Mouse (Mus musculus) lung, adult 18-20 months (tissue): ENCODE measurements around the gene Mettl21c.
"Not testable (repeated sequence)": the region's sequence is repeated elsewhere in the genome, so short reads cannot be mapped to it uniquely, and the experiment has no call there.

Experiments used
- DNase-seq, 2 experiments: peaks; one replicate each; pipeline ENCODE4 v3.0.0; 2022; ENCODE audit warnings: mixed read lengths in 2 of 2

The Mettl21c gene

DNA sequence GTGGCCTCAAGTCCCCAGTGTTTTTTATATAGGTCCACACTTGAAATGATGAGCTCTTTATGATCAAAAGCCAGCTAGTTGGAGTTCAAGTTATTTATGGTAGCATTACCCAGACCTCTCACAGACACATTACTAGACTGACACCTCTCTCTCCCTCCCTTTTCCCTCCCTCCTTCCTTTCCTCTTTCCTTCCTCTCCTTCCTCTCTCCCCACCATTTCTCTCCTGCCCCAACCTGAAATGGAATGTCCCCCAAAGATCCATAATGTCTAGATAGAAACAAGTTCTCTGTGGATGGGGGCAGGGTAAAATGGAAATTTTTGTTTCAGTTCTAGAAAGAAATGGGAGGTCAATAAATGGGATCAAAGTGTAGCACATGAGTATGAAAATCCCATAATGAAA, at the start of gene Mettl21c:
Gene Mettl21c (minus strand): TSS at position 101 of the 400 bp plus-strand sequence.
- no peak for DNase-seq

DNA sequence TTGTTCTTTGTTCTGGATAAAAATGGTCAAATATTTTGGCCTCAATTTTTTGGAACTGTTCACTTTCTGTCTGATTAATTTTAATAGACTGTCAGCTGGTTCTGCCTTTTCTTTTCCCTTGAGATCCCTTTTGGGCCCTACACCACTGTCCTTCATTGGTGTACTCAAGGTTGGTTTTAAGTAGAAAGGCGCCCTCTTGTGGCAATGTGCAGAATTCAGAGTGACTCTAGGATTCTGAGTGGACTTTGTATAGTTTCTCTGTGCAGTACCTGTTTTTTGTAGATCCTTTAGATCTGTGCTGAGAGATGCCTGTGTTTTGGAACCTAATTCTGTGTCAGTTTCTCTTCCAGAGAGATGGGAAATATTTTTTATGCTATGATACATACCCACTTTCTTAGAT, 44.8 kb upstream of the Mettl21c start:
- DNase-seq = peak; percentile 39 to 44

DNA sequence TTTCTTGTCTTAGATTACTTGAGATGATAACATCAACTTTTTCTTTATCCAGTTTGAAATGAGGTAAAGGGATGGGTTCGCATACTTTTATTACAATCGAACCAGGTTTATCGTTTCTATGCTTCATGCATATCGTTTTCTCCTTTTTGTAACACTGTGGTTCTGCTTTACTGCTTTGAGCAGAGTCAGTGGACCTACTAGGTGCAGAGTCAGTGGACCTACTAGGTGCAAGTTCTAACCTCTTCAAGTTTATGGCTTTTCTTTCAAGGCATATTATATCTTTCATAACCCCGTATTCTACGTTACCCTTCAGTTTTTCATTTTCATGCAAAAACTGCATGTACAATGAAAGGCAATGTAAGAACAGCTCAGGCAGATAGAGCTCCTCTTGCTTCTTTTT, 43.6 kb upstream of the Mettl21c start:
- no peak for DNase-seq

DNA sequence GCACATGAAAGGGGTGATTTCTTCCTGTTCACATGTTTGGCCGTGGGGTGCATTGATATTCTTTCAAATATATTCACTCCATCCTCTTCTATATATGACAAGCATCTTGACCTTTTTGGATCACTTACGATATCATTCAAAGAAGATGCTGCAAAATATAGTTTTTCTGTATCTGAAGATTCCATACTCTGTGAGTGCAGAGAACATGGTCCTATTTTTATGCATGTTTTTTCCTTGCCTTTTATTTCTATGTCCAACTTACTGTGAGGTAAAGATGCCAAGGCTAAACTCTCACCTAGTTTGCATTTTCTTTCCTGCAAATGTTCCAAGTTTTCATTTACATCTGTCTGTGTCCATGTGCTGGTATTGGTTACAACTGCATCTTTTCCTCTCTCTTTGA, 42.0 kb upstream of the Mettl21c start, which contains the start of gene Gm8251:
Gene Gm8251 (minus strand): TSS at position 101 of the 400 bp plus-strand sequence.
- no peak for DNase-seq

DNA sequence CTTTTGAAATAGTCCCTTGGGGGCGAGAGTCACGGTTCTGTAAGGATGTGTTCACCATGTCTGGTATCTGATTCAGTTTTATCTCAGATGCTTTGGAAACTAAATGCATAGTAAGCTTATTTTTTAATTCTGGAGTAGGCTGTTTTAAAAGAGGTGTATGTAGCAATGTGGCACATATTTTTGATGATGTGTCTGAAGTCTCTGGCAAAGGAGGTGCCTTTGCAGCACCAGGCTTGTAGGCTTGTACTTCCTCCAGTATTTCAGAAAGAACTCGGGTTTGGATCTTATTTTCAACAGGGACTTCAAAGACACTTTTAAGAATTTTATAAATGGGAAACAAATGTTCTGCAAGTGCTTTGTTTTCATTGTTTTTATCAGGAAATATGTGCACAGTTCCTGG, 38.0 kb upstream of the Mettl21c start:
- no peak for DNase-seq

DNA sequence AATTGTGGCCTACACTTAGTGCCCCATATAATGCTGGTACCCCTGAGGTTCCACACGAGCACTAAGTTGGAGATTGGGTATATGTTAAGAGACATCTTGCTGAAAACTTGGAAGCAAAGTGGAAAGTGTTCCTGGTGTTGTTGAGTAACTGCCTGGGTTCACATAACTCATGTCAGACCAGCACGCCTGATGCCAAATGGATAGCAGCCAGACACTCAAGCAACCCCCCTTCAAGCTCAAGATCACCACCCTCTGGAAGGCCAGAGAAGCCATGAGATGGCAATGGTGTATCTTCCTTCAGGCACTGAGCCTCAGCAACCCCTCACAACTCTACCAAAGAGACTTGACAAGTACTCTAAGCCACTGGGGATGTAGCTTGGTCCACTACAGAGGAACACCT, 26.7 kb upstream of the Mettl21c start:
- no peak for DNase-seq

DNA sequence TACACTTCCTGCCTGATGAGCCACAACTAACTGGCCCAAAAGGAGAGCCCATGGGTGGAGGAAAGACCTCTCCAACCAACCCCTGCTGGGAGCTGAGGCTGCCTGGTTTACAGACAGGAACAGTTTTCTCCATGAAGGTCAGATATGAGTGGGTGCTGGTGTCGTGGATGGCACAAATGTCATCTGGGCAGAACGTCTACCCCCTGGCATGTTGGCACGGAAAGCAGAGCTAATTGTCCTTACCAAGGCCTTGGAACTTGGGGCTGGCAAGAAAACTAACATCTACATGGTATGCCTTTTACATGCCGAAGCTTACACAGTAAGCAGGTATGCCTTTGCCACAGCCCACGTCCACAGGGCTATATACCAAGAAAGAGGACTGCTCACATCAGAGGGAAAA, 25.9 kb upstream of the Mettl21c start:
- not testable (repeated sequence) for DNase-seq

DNA sequence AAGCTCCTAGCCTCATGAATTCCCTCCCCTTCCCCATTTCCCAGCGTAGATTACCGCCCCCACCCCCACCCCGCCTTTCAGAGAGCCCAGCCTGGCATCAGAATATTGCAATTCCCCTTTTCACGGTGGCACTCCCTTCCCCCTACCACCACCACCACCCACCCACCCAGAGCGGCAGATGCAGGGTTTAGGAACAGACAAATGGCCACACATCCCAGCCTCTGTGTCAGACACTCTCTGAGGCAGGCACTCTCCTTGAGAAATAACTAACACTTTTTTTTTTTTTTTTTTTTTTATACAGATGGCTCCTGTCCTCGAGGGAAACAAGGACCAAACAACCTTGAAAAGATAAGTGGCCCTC, 22.7 kb upstream of the Mettl21c start:
- no peak for DNase-seq

DNA sequence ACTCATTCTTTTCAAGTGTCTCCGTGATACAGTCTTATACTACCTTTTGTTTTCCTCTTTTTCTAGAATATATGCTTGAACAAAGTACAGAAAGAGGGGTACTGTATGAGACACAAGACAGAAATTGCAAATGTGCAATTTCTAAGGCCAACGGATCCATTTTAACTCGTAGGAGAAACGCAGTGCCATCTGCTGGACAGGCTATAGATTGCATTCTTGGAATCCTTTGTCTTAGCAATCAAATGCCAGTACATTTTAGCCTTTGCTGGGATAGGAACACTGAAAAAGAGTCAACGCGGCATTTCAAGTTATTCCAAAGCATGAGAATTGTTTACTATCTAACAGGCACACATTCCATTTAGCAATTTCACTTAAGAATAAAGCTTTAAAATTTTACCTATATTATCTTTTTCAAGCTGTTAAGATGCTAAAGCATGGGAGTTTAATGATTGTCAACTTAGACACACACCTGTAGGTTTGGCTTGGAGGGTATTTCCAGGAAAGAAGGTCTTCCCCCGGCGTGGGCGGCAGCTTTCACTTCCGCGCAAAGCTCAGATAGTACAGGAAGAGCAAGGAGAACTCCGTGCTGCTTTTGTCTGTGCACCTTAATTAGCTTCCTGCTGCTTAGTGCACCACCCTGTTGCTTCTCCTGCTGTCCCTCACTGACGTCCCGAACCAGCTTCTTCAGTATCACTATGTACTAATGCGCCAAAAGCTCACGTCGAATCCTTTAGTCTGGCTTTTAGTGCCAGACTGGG, 22.1 kb upstream of the Mettl21c start:
- DNase-seq = peak; percentile 10 to 49

DNA sequence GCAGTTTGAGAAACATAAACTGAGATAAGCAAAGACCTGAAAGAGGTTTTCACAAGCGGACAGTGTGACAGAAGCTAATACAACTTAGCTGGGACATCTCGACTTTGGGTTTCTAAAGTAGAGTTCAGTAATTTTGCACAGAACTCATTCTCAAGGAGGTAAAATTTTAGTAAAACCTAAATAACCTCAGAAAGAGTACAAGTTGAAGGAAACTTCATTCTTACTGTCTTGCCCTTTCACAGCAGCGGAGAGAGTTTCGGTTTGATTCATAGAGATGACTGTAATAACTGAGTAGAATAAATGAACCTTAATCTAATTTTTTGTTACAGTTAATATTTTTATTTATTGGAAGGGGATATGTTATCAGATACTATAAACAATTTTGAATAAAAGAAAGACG, 13.1 kb upstream of the Mettl21c start:
- no peak for DNase-seq

DNA sequence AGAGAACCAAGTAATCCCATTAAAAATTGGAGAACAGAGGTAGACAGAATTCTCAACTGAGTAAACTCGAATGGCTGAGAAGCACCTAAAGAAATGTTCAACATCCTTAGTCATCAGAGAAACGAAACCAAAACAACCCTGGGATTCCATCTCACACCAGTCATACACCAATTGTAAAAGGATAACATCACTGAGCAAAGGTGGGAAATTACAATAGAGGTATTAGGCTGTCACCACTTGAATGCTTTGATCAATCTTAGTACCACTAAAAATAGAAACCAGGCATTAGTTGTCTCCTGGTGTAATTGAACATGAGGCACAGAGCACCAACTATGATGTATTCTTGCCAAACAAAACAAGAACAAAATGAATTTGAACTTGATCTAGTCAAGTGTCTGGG, 12.4 kb upstream of the Mettl21c start:
- DNase-seq = no peak

DNA sequence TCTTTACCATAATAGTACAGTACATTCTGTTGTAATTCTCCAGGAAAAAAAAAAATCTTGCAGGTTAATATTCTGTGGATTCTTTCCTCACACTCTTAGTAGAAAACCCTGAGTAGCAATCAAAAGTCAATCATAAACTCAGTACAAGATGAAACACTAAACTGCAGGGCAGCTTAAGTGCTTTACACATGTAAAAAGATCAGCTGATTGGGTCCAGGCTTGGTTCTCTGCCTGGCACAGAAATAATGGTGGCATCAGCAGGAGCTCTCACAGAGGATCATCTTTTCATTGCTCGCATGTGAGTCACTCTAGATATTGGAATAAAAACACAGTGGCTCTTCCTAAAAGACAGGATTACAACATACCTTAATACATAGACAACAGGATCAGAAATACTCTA, 7.8 kb upstream of the Mettl21c start:
- no peak for DNase-seq

DNA sequence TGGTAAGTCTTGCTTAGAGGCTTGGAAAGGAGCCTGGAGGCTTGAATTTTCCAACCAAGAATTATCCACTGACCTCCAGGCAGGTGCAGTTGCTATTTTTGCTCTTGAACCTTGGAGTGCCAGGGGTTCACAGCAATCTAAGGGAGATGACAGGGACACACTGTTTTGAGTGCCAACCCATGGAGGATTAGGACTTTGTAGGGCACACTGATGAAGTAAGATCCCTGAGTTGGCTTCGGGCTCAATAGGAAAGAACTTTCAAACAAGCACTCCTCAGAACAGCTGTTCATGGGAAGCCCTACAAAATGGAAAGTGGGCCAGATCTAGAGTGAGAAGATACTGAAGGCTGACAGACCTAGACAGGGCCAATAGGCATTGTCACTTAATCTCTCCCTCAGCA, 2.8 kb upstream of the Mettl21c start:
- no peak for DNase-seq

DNA sequence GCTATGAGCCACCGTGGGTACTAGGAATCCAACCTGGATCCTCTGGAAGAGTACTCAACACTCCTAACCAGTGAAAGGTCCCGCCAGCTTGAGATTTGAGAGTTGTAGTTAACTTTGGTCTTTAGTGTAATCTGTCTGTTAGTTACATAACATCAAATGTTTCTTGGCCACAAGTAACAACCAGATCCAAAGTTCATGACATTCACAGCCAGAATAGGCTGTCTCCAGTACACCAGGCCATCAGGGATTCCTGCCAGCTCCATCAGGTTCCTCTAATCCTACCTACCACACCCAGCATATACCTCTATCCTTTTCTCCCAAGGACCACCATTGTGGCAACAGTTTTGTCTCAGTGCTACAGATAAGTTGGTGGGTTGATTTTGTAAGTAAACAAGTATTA, 4.3 kb downstream of the Mettl21c start:
- DNase-seq = no peak

DNA sequence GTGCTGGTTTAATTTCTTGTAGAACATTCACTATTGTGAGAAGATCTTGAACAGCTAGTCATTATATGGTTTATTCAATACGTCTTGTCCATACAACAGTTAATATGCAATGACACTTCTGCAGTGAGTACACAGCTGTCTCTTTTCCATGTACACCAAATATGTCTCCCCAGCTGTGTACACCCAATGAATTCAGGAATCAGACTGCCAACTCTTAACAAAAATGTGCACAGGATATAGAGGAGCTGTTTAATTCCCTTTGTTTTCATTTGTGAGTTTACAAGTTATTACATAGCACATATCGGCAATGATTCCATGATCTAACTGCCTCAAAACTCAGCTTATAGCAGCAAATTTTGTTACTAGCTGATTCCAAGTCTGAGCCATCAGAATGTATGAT, 15.3 kb downstream of the Mettl21c start:
- no peak for DNase-seq

DNA sequence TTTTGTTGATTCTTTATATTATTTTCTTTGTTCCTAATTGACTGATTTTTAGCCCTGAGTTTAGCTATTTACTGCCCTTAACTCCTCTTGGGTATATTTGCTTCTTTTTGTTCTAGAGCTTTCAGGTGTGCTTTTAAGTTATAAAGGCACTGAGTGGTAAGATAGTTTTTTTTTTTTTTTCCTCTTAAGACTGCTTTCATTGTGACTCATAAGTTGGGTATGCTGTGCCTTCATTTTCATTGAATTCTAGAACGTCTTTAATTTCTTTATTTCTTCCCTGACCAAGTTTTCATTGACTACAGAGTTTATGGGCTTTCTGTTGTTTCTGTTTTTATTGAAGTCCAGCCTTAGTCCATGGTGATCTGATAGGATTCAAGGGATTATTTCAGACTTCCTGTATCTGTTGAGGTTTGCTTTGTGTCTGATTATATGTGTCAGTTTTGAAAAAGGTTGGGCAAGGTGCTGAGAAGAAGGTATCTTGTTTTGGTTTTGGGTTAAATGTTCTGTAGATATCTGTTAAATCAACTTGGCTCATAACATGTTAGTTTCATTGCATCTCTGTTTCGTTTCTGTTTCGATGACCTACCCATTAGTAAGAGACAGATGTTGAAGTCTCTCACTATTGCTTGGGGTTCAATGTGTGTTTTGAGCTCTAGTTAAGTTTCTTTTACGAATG, 22.8 kb downstream of the Mettl21c start:
- no peak for DNase-seq

DNA sequence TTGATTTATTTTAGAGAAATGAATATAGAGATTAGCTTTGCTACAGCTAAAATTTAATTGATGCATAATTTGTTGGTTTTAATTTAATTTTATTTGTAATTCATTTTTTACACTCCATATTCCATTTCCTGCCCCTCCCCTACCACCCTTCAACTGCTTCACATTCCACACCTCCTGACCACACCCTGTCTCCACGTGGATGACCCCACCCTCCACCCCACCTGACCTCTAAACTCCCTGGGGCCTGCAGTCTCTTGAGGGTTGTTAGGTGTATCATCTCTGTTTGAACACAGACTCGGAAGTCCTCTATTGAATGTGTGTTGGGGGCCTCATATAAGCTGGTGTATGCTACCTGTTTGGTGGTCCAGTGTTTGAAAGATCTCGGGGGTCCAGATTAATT, 48.7 kb downstream of the Mettl21c start:
- DNase-seq = peak in 1 of 2 experiments; percentile 9

DNA sequence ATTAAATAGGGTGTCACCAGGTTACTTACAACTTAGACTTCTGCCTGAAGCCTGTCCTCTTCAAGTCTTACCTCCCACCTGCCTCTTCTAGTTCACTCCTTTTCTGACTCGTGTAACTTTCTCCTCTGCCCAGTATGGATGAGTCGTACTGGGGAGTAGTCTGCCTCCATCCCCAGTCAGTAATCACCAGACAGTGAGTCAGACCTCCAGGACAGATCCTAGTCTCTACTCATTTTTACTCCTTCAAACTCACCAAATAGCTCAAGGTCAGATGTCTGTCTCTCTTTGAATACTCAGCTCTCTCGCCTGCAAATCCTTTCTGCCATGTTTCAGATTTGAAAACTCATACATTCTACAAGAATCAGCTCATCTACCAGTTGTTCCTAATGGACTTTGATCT, 50.5 kb downstream of the Mettl21c start:
- DNase-seq = no peak

DNA sequence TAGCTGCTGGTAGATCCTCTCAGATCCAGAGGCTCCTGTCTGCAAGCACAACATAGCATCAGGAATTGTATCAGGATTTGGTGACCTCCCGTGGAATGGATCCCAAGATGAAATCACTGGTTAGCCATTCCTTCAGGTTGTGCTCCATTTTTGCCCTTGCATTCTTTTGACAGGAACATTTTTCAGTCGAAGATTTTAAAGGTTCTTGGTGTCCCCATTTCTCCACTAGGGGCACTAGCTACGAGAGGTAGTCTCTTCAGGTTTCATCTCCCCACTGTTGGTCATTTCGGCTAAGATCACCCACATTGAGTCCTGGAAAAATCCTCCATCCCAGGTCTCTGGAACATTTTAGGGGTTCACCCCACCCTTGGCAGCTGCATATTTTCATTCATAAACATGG, 53.1 kb downstream of the Mettl21c start:
- DNase-seq = no peak

DNA sequence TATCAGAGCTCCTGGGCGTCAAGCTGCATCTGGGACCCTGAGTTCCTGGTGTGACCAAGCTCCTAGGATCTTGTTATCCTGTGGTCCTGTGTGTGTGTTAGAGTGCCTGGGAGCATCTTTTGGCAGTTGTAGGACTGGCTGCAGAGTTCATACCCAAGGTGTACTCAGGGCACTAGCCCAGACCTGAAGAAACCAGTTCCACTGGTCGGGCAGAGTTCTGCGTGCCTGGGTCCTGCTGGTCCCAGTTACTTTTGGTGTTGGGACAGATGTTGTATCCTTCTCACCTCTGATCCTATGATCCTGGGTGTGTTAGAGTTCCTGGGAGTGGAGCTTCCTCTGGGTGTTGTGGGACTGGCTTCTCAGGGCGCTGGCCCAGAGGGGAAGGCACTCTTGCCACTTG, 55.5 kb downstream of the Mettl21c start:
- no peak for DNase-seq
